11 mouse cellular contexts compared by ENCODE assay signal in the genomic region with DNA sequence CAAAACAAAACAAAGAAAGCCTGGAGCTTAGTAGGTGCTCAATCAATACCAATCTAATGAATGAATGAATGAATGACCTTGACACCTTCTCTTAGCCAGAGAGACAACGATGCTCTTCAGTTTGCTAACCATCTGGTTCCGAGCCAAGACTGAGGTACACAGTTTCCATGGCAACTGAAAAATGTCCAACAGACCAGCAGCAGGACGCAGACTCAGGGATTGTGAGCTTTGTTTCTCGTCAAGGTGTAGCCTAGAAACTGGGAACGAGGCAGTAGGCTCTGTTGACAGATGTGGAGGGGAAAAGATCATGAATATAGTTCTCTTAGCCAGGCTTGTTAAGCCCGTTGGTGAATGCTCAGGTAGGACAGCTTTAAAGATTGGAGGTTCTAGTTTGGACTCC. TPM values are rescaled to one million over a fixed set of nuclear protein-coding genes. Genes with fewer than 3 reads are reported as not detected.
A peak's percentile ranks its signal among the peaks of the same experiment; 100 is the strongest.
DNase-seq lines count a peak whose midpoint lies in the region; ATAC-seq and TF ChIP-seq lines count a peak whose summit lies in the region.
"Had no signal": no experiment of that assay in that cellular context is flagged by ENCODE, and none has a peak within 500 bp of the region (broad histone marks: within the 10 kb centered on the region; RNA-seq: fewer than 3 reads in every experiment).

No protein-coding gene starts in this region.

- H3K27ac ChIP-seq in kidney, postnatal 0 days, result peak overlapping the region; percentile 100; the same call in 1 of the 2 replicates
- H3K27ac ChIP-seq in cerebellum, adult 2 months (ENCODE audit: insufficient read depth, low read length), result no peak overlapping the region
- 0 out of 2 replicates have a peak overlapping the region, but pooled peaks have one; percentile 6 for H3K27ac ChIP-seq in hindbrain, embryonic 16.5 days (ENCODE audit: low read depth, low read length)
- H3K27ac ChIP-seq in stomach, postnatal 0 days (replicated peaks), result no peak overlapping the region
- H3K27ac ChIP-seq: midbrain, embryonic 12.5 days had no signal

- H3K4me3 ChIP-seq in kidney, postnatal 0 days (replicated peaks; ENCODE audit: low read depth, low read length), result no peak overlapping the region
- H3K4me3 ChIP-seq in cerebellum, adult 2 months (replicated peaks; ENCODE audit: insufficient read depth, low read depth, low read length), result no peak overlapping the region
- no peak overlapping the region for H3K4me3 ChIP-seq in hindbrain, embryonic 16.5 days (ENCODE audit: low read length)
- no peak overlapping the region for H3K4me3 ChIP-seq in stomach, postnatal 0 days (ENCODE audit: low read depth, low read length)
- H3K4me3 ChIP-seq: midbrain, embryonic 12.5 days had no signal

- TF ChIP-seq EP300 in stomach, postnatal 0 days (optimal IDR thresholded peaks at IDR 0.05), result no peak

- no peaks in the 10 kb centered on the region for H3K36me3 ChIP-seq in kidney, postnatal 0 days (ENCODE audit: insufficient read depth, low read length)
- no peaks in the 10 kb centered on the region for H3K36me3 ChIP-seq in hindbrain, embryonic 16.5 days (ENCODE audit: control insufficient read depth, insufficient read depth, low read length)
- no peaks in the 10 kb centered on the region for H3K36me3 ChIP-seq in stomach, postnatal 0 days (ENCODE audit: control insufficient read depth, insufficient read depth, low read length)
- H3K36me3 ChIP-seq: midbrain, embryonic 12.5 days had no signal

- TF ChIP-seq POLR2A in cerebellum, adult 2 months (IDR thresholded peaks at IDR 0.05; ENCODE audit: borderline replicate concordance, insufficient read depth, low read length), result no peak

- 51% methylated on average over 6 of the region's 6 CpGs for WGBS in kidney, postnatal 0 days
- WGBS in cerebellum, adult 2 months, result 8% methylated on average over 6 of the region's 6 CpGs
- WGBS in hindbrain, embryonic 16.5 days, result 26% methylated on average over 6 of the region's 6 CpGs
- WGBS in stomach, postnatal 0 days, result 28% methylated on average over 6 of the region's 6 CpGs

- no peak overlapping the region for H3K4me2 ChIP-seq in kidney, postnatal 0 days (ENCODE audit: low read length)
- no peak overlapping the region for H3K4me2 ChIP-seq in hindbrain, embryonic 16.5 days (ENCODE audit: low read length)
- H3K4me2 ChIP-seq in stomach, postnatal 0 days (replicated peaks; ENCODE audit: low read depth), result no peak overlapping the region

- no peak overlapping the region for H3K9ac ChIP-seq in kidney, postnatal 0 days (ENCODE audit: low read depth, low read length)
- H3K9ac ChIP-seq in hindbrain, embryonic 16.5 days (ENCODE audit: low read depth, low read length), result no peak overlapping the region
- no peak overlapping the region for H3K9ac ChIP-seq in stomach, postnatal 0 days (ENCODE audit: low read length)
- H3K9ac ChIP-seq: liver, postnatal 0 days had no signal

- DNase-seq in embryo, embryonic 10.5 days (ENCODE audit: low spot score), result peak; percentile 38
- DNase-seq in embryo, embryonic 9.5 days (ENCODE audit: extremely low spot score), result no peak
- no peak for DNase-seq in kidney, postnatal 0 days (ENCODE audit: low spot score)
- DNase-seq in kidney, postnatal 10 days, result no peak
- DNase-seq in cerebellum, adult 2 months, result peak; percentile 64 to 84
- DNase-seq in adrenal gland, postnatal 4 days (ENCODE audit: low spot score in 2 of 2), result no peak
- no peak for DNase-seq in stomach, postnatal 0 days (ENCODE audit: low spot score)
- DNase-seq: liver, postnatal 0 days; spleen, adult 18-20 months had no signal

- no peaks in the 10 kb centered on the region for H3K4me1 ChIP-seq in kidney, postnatal 0 days (replicated peaks; ENCODE audit: insufficient read depth, low read length)
- peaks cover 4% of the 10 kb centered on the region; the same call in 1 of the 2 replicates for H3K4me1 ChIP-seq in cerebellum, adult 2 months (ENCODE audit: control insufficient read depth, insufficient read depth, low read length)
- H3K4me1 ChIP-seq in hindbrain, embryonic 16.5 days (ENCODE audit: control insufficient read depth, insufficient read depth, low read depth, low read length), result peaks cover 20% of the 10 kb centered on the region
- no peaks in the 10 kb centered on the region for H3K4me1 ChIP-seq in stomach, postnatal 0 days (replicated peaks; ENCODE audit: control insufficient read depth, insufficient read depth)

- H3K9me3 ChIP-seq in kidney, postnatal 0 days (replicated peaks; ENCODE audit: low read length), result no peaks in the 10 kb centered on the region
- H3K9me3 ChIP-seq in hindbrain, embryonic 16.5 days (ENCODE audit: control insufficient read depth, low read length), result no peaks in the 10 kb centered on the region
- H3K9me3 ChIP-seq in stomach, postnatal 0 days (ENCODE audit: control insufficient read depth, low read length), result no peaks in the 10 kb centered on the region
- H3K9me3 ChIP-seq: midbrain, embryonic 12.5 days had no signal

- ATAC-seq in kidney, postnatal 0 days (replicated peaks; ENCODE audit: low FRiP score, low read depth), result no peak
- ATAC-seq in hindbrain, embryonic 16.5 days, result no peak
- ATAC-seq in stomach, postnatal 0 days (ENCODE audit: low FRiP score, low TSS enrichment), result no peak
- ATAC-seq: liver, postnatal 0 days had no signal

- TF ChIP-seq CTCF in kidney, postnatal 0 days (IDR thresholded peaks at IDR 0.05; ENCODE audit: low read depth), result no peak
- no peak for TF ChIP-seq CTCF in cerebellum, adult 2 months (IDR thresholded peaks at IDR 0.05; ENCODE audit: borderline replicate concordance, insufficient read depth, low read depth, low read length)
- TF ChIP-seq CTCF in stomach, postnatal 0 days (IDR thresholded peaks at IDR 0.05; ENCODE audit: low read depth), result no peak

- no peaks in the 10 kb centered on the region for H3K27me3 ChIP-seq in kidney, postnatal 0 days (ENCODE audit: insufficient read depth, low read length)
- H3K27me3 ChIP-seq in cerebellum, adult 2 months (ENCODE audit: control insufficient read depth, insufficient read depth, low read length), result no peaks in the 10 kb centered on the region
- H3K27me3 ChIP-seq in hindbrain, embryonic 16.5 days (replicated peaks; ENCODE audit: control insufficient read depth, insufficient read depth, low read length), result no peaks in the 10 kb centered on the region
- no peaks in the 10 kb centered on the region for H3K27me3 ChIP-seq in stomach, postnatal 0 days (ENCODE audit: control insufficient read depth, insufficient read depth, low read length)

RNA-seq across cellular contexts. Expression of a gene that starts 1.5 kb away (rescaled TPM):
- polyA plus RNA-seq in kidney, postnatal 0 days (2015; fragmentation: Nextera tagmentation; extraction: Ambion mirVana), result 47.8 and 51.0 TPM in 2 replicates
- 41.0 and 44.1 TPM in 2 replicates for polyA plus RNA-seq in cerebellum, adult 2 months (2012; rRNA removed)
- 35.2 and 40.7 TPM in 2 replicates for polyA plus RNA-seq in hindbrain, embryonic 16.5 days (2015; fragmentation: Nextera tagmentation; extraction: Ambion mirVana)
- total RNA-seq in adrenal gland, postnatal 4 days (2021), result 10 to 100 TPM; 67.7 to 72.5 TPM
- polyA plus RNA-seq in stomach, postnatal 0 days (2015; fragmentation: Nextera tagmentation; extraction: Ambion mirVana), result 12.2 and 14.1 TPM in 2 replicates

RNA-seq across cellular contexts. Expression of a gene that starts 20.9 kb away (rescaled TPM):
- 176 and 198 TPM in 2 replicates for polyA plus RNA-seq in kidney, postnatal 0 days (2015; fragmentation: Nextera tagmentation; extraction: Ambion mirVana)
- polyA plus RNA-seq in cerebellum, adult 2 months (2012; rRNA removed), result 83.2 and 85.9 TPM in 2 replicates
- 207 and 210 TPM in 2 replicates for polyA plus RNA-seq in hindbrain, embryonic 16.5 days (2015; fragmentation: Nextera tagmentation; extraction: Ambion mirVana)
- 100 to 1,000 TPM; 116 to 117 TPM for total RNA-seq in adrenal gland, postnatal 4 days (2021)
- 103 and 109 TPM in 2 replicates for polyA plus RNA-seq in stomach, postnatal 0 days (2015; fragmentation: Nextera tagmentation; extraction: Ambion mirVana)

RNA-seq across cellular contexts. Expression of a gene that starts 43.1 kb away (rescaled TPM):
- 14.8 and 15.0 TPM in 2 replicates for polyA plus RNA-seq in kidney, postnatal 0 days (2015; fragmentation: Nextera tagmentation; extraction: Ambion mirVana)
- polyA plus RNA-seq in cerebellum, adult 2 months (2012; rRNA removed), result 68.2 and 76.1 TPM in 2 replicates
- polyA plus RNA-seq in hindbrain, embryonic 16.5 days (2015; fragmentation: Nextera tagmentation; extraction: Ambion mirVana), result 30.8 and 36.1 TPM in 2 replicates
- total RNA-seq in adrenal gland, postnatal 4 days (2021), result 10 to 100 TPM; 31.9 to 32.2 TPM
- polyA plus RNA-seq in stomach, postnatal 0 days (2015; fragmentation: Nextera tagmentation; extraction: Ambion mirVana), result 8.9 and 9.0 TPM in 2 replicates

Comparison
In these comparisons a context has a peak if more than half of its experiments do, and no peak if none do; other contexts are left out.
1. DNase-seq: peak in embryo, embryonic 10.5 days (single experiment) and cerebellum, adult 2 months (2 of 2); none in embryo, embryonic 9.5 days (single experiment), kidney, postnatal 0 days (single experiment), kidney, postnatal 10 days (single experiment), adrenal gland, postnatal 4 days (0 of 2) and stomach, postnatal 0 days (single experiment).
2. H3K27ac ChIP-seq: peak in kidney, postnatal 0 days (single experiment) and hindbrain, embryonic 16.5 days (single experiment); none in cerebellum, adult 2 months (single experiment) and stomach, postnatal 0 days (single experiment).